Mouse (Mus musculus) neural tube, embryonic 13.5 days (tissue): ENCODE measurements around the gene Kcnn3. TPM values are rescaled to one million over a fixed set of nuclear protein-coding genes. Genes with fewer than 3 reads are reported as not detected.

Experiments used
- ATAC-seq: fragments of 200-750 bp; cut with Nextera tagmentation; 2 replicates; pipeline ENCODE4 v1.8.0; 2017; ENCODE audit warnings: low read depth, mild to moderate bottlenecking, moderate TSS enrichment, moderate library complexity
- H3K27ac ChIP-seq: fragments of 300-500 bp; sonication (generic); replicated peaks from 2 replicates; pipeline ENCODE4 v1.5.1; 2015; ENCODE audit warnings: moderate library complexity, mild to moderate bottlenecking, inconsistent platforms
- H3K27me3 ChIP-seq: fragments of 300-500 bp; sonication (generic); 2 replicates; pipeline ENCODE4 v1.6.1; 2015; ENCODE audit warnings: mild to moderate bottlenecking, inconsistent platforms
- H3K36me3 ChIP-seq: fragments of 300-500 bp; sonication (generic); 2 replicates; pipeline ENCODE4 v1.6.1; 2015; ENCODE audit warnings: mild to moderate bottlenecking, inconsistent platforms
- H3K4me1 ChIP-seq: fragments of 300-500 bp; sonication (generic); replicated peaks from 2 replicates; pipeline ENCODE4 v1.6.1; 2015; ENCODE audit warnings: inconsistent platforms
- H3K4me2 ChIP-seq: fragments of 300-500 bp; sonication (generic); 2 replicates; pipeline ENCODE4 v1.6.1; 2015; ENCODE audit warnings: inconsistent platforms, mild to moderate bottlenecking, moderate library complexity
- H3K4me3 ChIP-seq: fragments of 300-500 bp; sonication (generic); 2 replicates; pipeline ENCODE4 v1.5.1; 2015; ENCODE audit warnings: mild to moderate bottlenecking, inconsistent platforms
- H3K9ac ChIP-seq: fragments of 300-500 bp; sonication (generic); 2 replicates; pipeline ENCODE4 v1.6.1; 2015; ENCODE audit warnings: moderate library complexity, mild to moderate bottlenecking, inconsistent platforms
- H3K9me3 ChIP-seq: fragments of 300-500 bp; sonication (generic); 2 replicates; pipeline ENCODE4 v1.6.1; 2016; ENCODE audit warnings: inconsistent platforms
- WGBS: fragments of 180-500 bp; shearing (Covaris S2); methylation state at CpG from one replicate; pipeline ENCODE4 v1.1.7; 2015; 5-methylcytosine and 5-hydroxymethylcytosine counted together
- polyA plus RNA-seq: library from polyadenylated mRNA; unstranded; fragments of >200 nt; fragmentation: Nextera tagmentation; extraction: Ambion mirVana; gene quantifications from 2 replicates; pipeline ENCODE4 v1.2.1, GENCODE M21; 2015

Gene Kcnn3
- polyA plus RNA-seq, 1 experiment from 2014 or later = 4.8 TPM

GRCm38 (mm10) chr3:89574260-89574659, 54.3 kb downstream of the Kcnn3 start:
- H3K27me3 ChIP-seq = no peaks in the 10 kb centered on the region
- H3K27ac ChIP-seq = no peak overlapping the region
- H3K9ac ChIP-seq = no peak overlapping the region
- no peak overlapping the region for H3K4me3 ChIP-seq
- peaks cover 10% of the 10 kb centered on the region for H3K4me1 ChIP-seq
- H3K36me3 ChIP-seq = no peaks in the 10 kb centered on the region
- no peak overlapping the region for H3K4me2 ChIP-seq
- H3K9me3 ChIP-seq = no peaks in the 10 kb centered on the region
- WGBS = 61% methylated on average over 2 of the region's 2 CpGs
- 0 out of 2 replicates have a peak, but pooled peaks have one; percentile 33 for ATAC-seq

GRCm38 (mm10) chr3:89576381-89576780, 56.4 kb downstream of the Kcnn3 start:
- no peak for ATAC-seq
- Histone ChIP-seq H3K4me3 (no peak overlapping the region), H3K36me3 (no peaks in the 10 kb centered on the region), H3K27ac (no peak overlapping the region), H3K4me1 (no peaks in the 10 kb centered on the region), H3K9ac (no peak overlapping the region), H3K27me3 (no peaks in the 10 kb centered on the region), H3K4me2 (no peak overlapping the region), H3K9me3 (no peaks in the 10 kb centered on the region)
- WGBS = 94% methylated on average over 6 of the region's 6 CpGs

- no peak overlapping the region for H3K27ac ChIP-seq
- no peak for ATAC-seq
- H3K9ac ChIP-seq = no peak overlapping the region
- 84% methylated on average over 5 of the region's 5 CpGs for WGBS
- no peak overlapping the region for H3K4me2 ChIP-seq
- H3K36me3 ChIP-seq = no peaks in the 10 kb centered on the region
- H3K9me3 ChIP-seq = no peaks in the 10 kb centered on the region
- H3K4me3 ChIP-seq = no peak overlapping the region
- H3K27me3 ChIP-seq = no peaks in the 10 kb centered on the region
- peaks cover 7% of the 10 kb centered on the region; the same call in 1 of the 2 replicates for H3K4me1 ChIP-seq
Measured at GRCm38 (mm10) chr3:89577154-89577553, 57.2 kb downstream of the Kcnn3 start.

DNA sequence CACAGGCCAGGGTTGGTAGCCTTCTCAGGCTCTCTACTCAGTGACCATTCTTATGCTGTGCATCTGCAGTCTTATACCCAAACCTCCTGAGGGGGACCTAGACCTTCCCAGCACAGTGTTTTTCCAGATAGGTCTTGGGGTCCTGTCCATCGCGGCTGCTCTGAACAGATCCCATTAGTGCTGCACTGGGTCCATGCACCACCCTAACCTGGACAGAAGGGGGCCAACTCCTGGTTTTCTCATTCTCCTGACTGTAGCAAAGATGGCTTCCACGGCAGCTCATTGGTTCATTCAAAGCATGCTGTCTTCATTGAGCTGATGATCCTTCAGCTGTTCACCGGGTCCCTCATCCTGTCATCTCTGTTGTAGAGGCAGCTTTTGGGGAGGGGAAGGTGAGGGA, 58.1 kb downstream of the Kcnn3 start:
- Histone ChIP-seq H3K36me3 (no peaks in the 10 kb centered on the region), H3K27me3 (no peaks in the 10 kb centered on the region), H3K4me1 (peaks cover 8% of the 10 kb centered on the region; the same call in 1 of the 2 replicates), H3K27ac (no peak overlapping the region), H3K9ac (no peak overlapping the region), H3K4me2 (no peak overlapping the region), H3K9me3 (no peaks in the 10 kb centered on the region), H3K4me3 (no peak overlapping the region)
- no peak for ATAC-seq
- WGBS = 71% methylated on average over 4 of the region's 4 CpGs

- H3K9me3 ChIP-seq = no peaks in the 10 kb centered on the region
- WGBS = 74% methylated on average over 10 of the region's 10 CpGs
Measured at GRCm38 (mm10) chr3:89578803-89579202, 58.8 kb downstream of the Kcnn3 start.

GRCm38 (mm10) chr3:89584254-89584653, 64.3 kb downstream of the Kcnn3 start:
- H3K9me3 ChIP-seq = no peaks in the 10 kb centered on the region
- ATAC-seq = 0 out of 2 replicates have a peak, but pooled peaks have one; percentile 48
- WGBS = 45% methylated on average over 4 of the region's 4 CpGs
- peak overlapping the region; percentile 68 for H3K27ac ChIP-seq
- H3K27me3 ChIP-seq = no peaks in the 10 kb centered on the region
- H3K4me3 ChIP-seq = no peak overlapping the region
- no peaks in the 10 kb centered on the region for H3K36me3 ChIP-seq
- no peak overlapping the region for H3K4me2 ChIP-seq
- H3K4me1 ChIP-seq = peaks cover 60% of the 10 kb centered on the region
- H3K9ac ChIP-seq = no peak overlapping the region

More at GRCm38 (mm10) chr3:89578803-89579202, 58.8 kb downstream of the Kcnn3 start:
- H3K4me1 ChIP-seq = peaks cover 15% of the 10 kb centered on the region
- H3K27me3 ChIP-seq = no peaks in the 10 kb centered on the region
- no peak overlapping the region for H3K27ac ChIP-seq
- no peak for ATAC-seq
- no peak overlapping the region for H3K4me3 ChIP-seq
- no peak overlapping the region for H3K9ac ChIP-seq
- H3K36me3 ChIP-seq = no peaks in the 10 kb centered on the region
- H3K4me2 ChIP-seq = no peak overlapping the region

- Histone ChIP-seq H3K9ac (no peak overlapping the region), H3K27me3 (no peaks in the 10 kb centered on the region), H3K4me3 (no peak overlapping the region), H3K4me1 (peaks cover 82% of the 10 kb centered on the region), H3K4me2 (no peak overlapping the region), H3K36me3 (no peaks in the 10 kb centered on the region), H3K9me3 (no peaks in the 10 kb centered on the region), H3K27ac (no peak overlapping the region)
- ATAC-seq = no peak
- WGBS = 82% methylated on average over 11 of the region's 11 CpGs
Measured at GRCm38 (mm10) chr3:89588436-89588835, 68.5 kb downstream of the Kcnn3 start.

- H3K9me3 ChIP-seq = no peaks in the 10 kb centered on the region
- H3K9ac ChIP-seq = no peak overlapping the region
- no peak overlapping the region for H3K4me3 ChIP-seq
- ATAC-seq = no peak
- no peak overlapping the region for H3K27ac ChIP-seq
- no peaks in the 10 kb centered on the region for H3K36me3 ChIP-seq
- H3K4me2 ChIP-seq = no peak overlapping the region
- no peaks in the 10 kb centered on the region for H3K27me3 ChIP-seq
- WGBS = 73% methylated on average over 3 of the region's 3 CpGs
- H3K4me1 ChIP-seq = peaks cover 74% of the 10 kb centered on the region
Measured at GRCm38 (mm10) chr3:89589321-89589720, 69.4 kb downstream of the Kcnn3 start.

GRCm38 (mm10) chr3:89590386-89590785, 70.4 kb downstream of the Kcnn3 start:
- Histone ChIP-seq H3K9me3 (no peaks in the 10 kb centered on the region), H3K27me3 (no peaks in the 10 kb centered on the region), H3K27ac (no peak overlapping the region), H3K4me2 (no peak overlapping the region), H3K36me3 (no peaks in the 10 kb centered on the region), H3K9ac (no peak overlapping the region), H3K4me3 (no peak overlapping the region), H3K4me1 (peaks cover 63% of the 10 kb centered on the region)
- ATAC-seq = no peak
- 88% methylated on average over 4 of the region's 4 CpGs for WGBS

DNA sequence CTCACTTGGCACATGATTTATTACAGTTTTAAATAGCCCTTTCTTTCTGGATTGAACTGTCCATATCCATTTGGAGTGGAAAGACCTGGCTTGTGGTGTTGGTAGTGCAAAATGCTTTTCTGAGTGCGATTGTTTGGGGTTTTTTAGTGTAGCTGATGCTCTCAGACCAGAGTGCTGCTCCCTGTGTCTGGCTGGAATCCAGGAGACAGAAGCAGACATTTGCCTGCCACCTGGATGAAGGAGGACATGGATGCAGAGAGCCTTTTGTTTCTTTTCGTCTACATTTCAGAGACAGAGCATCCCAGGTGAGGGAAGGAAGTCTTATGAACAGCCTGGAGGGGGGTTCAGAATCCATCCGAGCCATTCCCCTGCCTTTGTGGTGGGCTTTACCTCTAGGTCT, 71.5 kb downstream of the Kcnn3 start:
- WGBS = 53% methylated on average over 3 of the region's 3 CpGs
- Histone ChIP-seq H3K4me1 (peaks cover 53% of the 10 kb centered on the region), H3K36me3 (no peaks in the 10 kb centered on the region), H3K9ac (no peak overlapping the region), H3K4me3 (no peak overlapping the region), H3K4me2 (no peak overlapping the region), H3K27me3 (no peaks in the 10 kb centered on the region), H3K27ac (peak overlapping the region; percentile 63), H3K9me3 (no peaks in the 10 kb centered on the region)
- ATAC-seq = no peak

GRCm38 (mm10) chr3:89592809-89593208, 72.8 kb downstream of the Kcnn3 start:
- Histone ChIP-seq H3K9ac (no peak overlapping the region), H3K27ac (no peak overlapping the region), H3K9me3 (no peaks in the 10 kb centered on the region), H3K4me3 (no peak overlapping the region), H3K36me3 (no peaks in the 10 kb centered on the region), H3K4me2 (no peak overlapping the region), H3K27me3 (no peaks in the 10 kb centered on the region), H3K4me1 (peaks cover 43% of the 10 kb centered on the region)
- WGBS = 68% methylated on average over 11 of the region's 11 CpGs
- no peak for ATAC-seq

GRCm38 (mm10) chr3:89593524-89593923, 73.6 kb downstream of the Kcnn3 start:
- no peaks in the 10 kb centered on the region for H3K27me3 ChIP-seq
- no peak overlapping the region for H3K4me3 ChIP-seq
- 82% methylated on average over 10 of the region's 10 CpGs for WGBS
- H3K9me3 ChIP-seq = no peaks in the 10 kb centered on the region
- no peak for ATAC-seq
- H3K4me1 ChIP-seq = peaks cover 42% of the 10 kb centered on the region
- H3K4me2 ChIP-seq = no peak overlapping the region
- no peak overlapping the region for H3K9ac ChIP-seq
- no peaks in the 10 kb centered on the region for H3K36me3 ChIP-seq
- H3K27ac ChIP-seq = no peak overlapping the region

GRCm38 (mm10) chr3:89598361-89598760, 78.4 kb downstream of the Kcnn3 start:
- Histone ChIP-seq H3K4me1 (peaks cover 26% of the 10 kb centered on the region; the same call in 1 of the 2 replicates), H3K27ac (no peak overlapping the region), H3K4me2 (no peak overlapping the region), H3K27me3 (no peaks in the 10 kb centered on the region), H3K9me3 (0 out of 2 replicates have a peak, but pooled peaks cover 5% of the 10 kb centered on the region), H3K9ac (no peak overlapping the region), H3K4me3 (no peak overlapping the region), H3K36me3 (no peaks in the 10 kb centered on the region)
- no peak for ATAC-seq
- 87% methylated on average over 7 of the region's 7 CpGs for whole genome bisulfite sequencing
